Mouse (Mus musculus) E14TG2a.4 (cell line): ENCODE results near the gene Itpk1.

Source experiments
- CTCF ChIP-seq: conservative IDR thresholded peaks from 2 replicates; pipeline ENCODE4 v1.5.1; 2014; ENCODE audit warnings: low read length
- NANOG ChIP-seq: IDR thresholded peaks from 2 replicates; pipeline ENCODE4 v1.6.1; 2014; ENCODE audit warnings: borderline replicate concordance, low read length, mixed read lengths
- POU5F1 ChIP-seq: IDR thresholded peaks from 2 replicates; pipeline ENCODE4 v1.6.1; 2014; ENCODE audit warnings: low read length, borderline replicate concordance

DNA sequence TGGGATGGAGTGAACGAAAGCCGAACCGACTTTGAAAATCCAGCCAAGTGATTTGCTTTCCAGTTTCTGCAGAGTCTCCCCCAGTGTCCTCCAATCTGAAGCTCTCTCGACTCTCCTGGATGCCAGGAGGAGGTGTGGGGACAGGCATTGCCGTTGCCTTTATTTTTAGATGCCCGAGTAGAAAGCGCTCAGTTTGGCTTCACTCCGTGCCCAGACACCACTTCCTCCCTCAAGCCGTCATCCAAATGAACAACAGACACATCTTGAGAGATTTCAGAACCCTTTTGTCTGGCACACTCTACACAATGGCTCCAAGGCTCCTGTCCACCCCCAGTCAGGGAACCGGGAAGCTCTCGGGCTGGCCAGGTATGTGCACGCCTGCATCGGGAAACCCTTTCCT lies 30.6 kb downstream of the Itpk1 start:
- TF ChIP-seq CTCF (no peak), NANOG (no peak), POU5F1 (no peak)
